Mouse (Mus musculus): ENCODE measurements at regions not wholly inside any gene's neighbourhood (a gene's known extent, or its start where the extent isn't known, plus 50 kb on each side); places are given as distances from the start of the nearest gene placed in this dataset.

GRCm38 (mm10) chr17:87514366-87515126 lies 67.8 kb upstream of the Calm2 start:
- TF ChIP-seq TBP (IDR thresholded peaks at IDR 0.05; ENCODE audit: low read depth, low read length) (no peak), NRF1 (IDR thresholded peaks at IDR 0.05; ENCODE audit: insufficient read depth, low read depth, low read length, poor library complexity, severe bottlenecking) (no peak), MXI1 (IDR thresholded peaks at IDR 0.05; ENCODE audit: low read depth, low read length) (no peak), NELFE (IDR thresholded peaks at IDR 0.05; ENCODE audit: low read depth, low read length) (no peak), GABPA (IDR thresholded peaks at IDR 0.05; ENCODE audit: low read depth, low read length) (no peak), ZMIZ1 (IDR thresholded peaks at IDR 0.05; ENCODE audit: low read depth, low read length) (no peak), MAZ (IDR thresholded peaks at IDR 0.05; ENCODE audit: low read depth, low read length) (no peak), RAD21 (IDR thresholded peaks at IDR 0.05; ENCODE audit: low read depth, low read length) (no peak), ZNF384 (IDR thresholded peaks at IDR 0.05; ENCODE audit: low read depth, low read length) (no peak), MAX (IDR thresholded peaks at IDR 0.05; ENCODE audit: low read length) (no peak), POLR2AphosphoS2 (IDR thresholded peaks at IDR 0.05; ENCODE audit: low read length) (no peak), MYB (IDR thresholded peaks at IDR 0.05; ENCODE audit: low read depth, low read length) (no peak), BHLHE40 (IDR thresholded peaks at IDR 0.05; ENCODE audit: borderline replicate concordance, low read depth, low read length) (no peak), SMC3 (IDR thresholded peaks at IDR 0.05; ENCODE audit: low read depth, low read length) (no peak), MAFK (IDR thresholded peaks at IDR 0.05; ENCODE audit: borderline replicate concordance, low read depth, low read length) (no peak)
- no peaks in the 10 kb centered on the region for H3K9me3 ChIP-seq (replicated peaks; ENCODE audit: insufficient read depth, low read length)
- peaks cover 5 to 17% of the 10 kb centered on the region in 2 experiments for H3K4me1 ChIP-seq (ENCODE audit: control insufficient read depth in 1 of 2, insufficient read depth in 2 of 2, low read length in 2 of 2)
- no peaks in the 10 kb centered on the region; a peak in 1 of 4 replicates for H3K27me3 ChIP-seq (ENCODE audit: control insufficient read depth in 1 of 2, insufficient read depth in 2 of 2, low read length in 2 of 2)
- peaks cover 0 to 11% of the 10 kb centered on the region in 2 experiments; a peak in 2 of 4 replicates for H3K36me3 ChIP-seq (ENCODE audit: control insufficient read depth in 1 of 2, insufficient read depth in 2 of 2, low read length in 2 of 2)
- no peak for DNase-seq (ENCODE audit: low read depth, low spot score)
- peak overlapping the region; percentile 21 for H3K27ac ChIP-seq (ENCODE audit: control insufficient read depth, low read depth, low read length)
- H3K9ac ChIP-seq (ENCODE audit: control insufficient read depth, low read depth, low read length, poor library complexity, severe bottlenecking) = peak overlapping the region; percentile 47
- H3K79me2 ChIP-seq (ENCODE audit: control insufficient read depth, insufficient read depth, low read length, poor library complexity) = no peaks in the 10 kb centered on the region
- H3K4me3 ChIP-seq (ENCODE audit: control insufficient read depth in 1 of 2, insufficient read depth in 1 of 2, low read depth in 2 of 2, low read length in 2 of 2) = no peak overlapping the region

GRCm38 (mm10) chr17:87517258-87517657 lies 70.5 kb upstream of the Calm2 start:
- peaks cover 5 to 17% of the 10 kb centered on the region in 2 experiments for H3K4me1 ChIP-seq (ENCODE audit: control insufficient read depth in 1 of 2, insufficient read depth in 2 of 2, low read length in 2 of 2)
- H3K27ac ChIP-seq (ENCODE audit: control insufficient read depth, low read depth, low read length) = no peak overlapping the region
- no peak overlapping the region for H3K4me3 ChIP-seq (ENCODE audit: control insufficient read depth in 1 of 2, insufficient read depth in 1 of 2, low read depth in 2 of 2, low read length in 2 of 2)
- no peak for DNase-seq (ENCODE audit: low read depth, low spot score)
- TF ChIP-seq MYB (IDR thresholded peaks at IDR 0.05; ENCODE audit: low read depth, low read length) (no peak), POLR2AphosphoS5 (IDR thresholded peaks at IDR 0.05; ENCODE audit: borderline replicate concordance, low read depth, low read length) (no peak), CTCF (IDR thresholded peaks at IDR 0.05 in 2 of 3, conservative IDR thresholded peaks at IDR 0.05 in 1 of 3; ENCODE audit: control insufficient read depth in 1 of 3, insufficient read depth in 1 of 3, low read depth in 2 of 3, low read length in 3 of 3, poor library complexity in 1 of 3, severe bottlenecking in 1 of 3) (no peak), POLR2AphosphoS2 (IDR thresholded peaks at IDR 0.05; ENCODE audit: low read length) (no peak), GATA1 (IDR thresholded peaks at IDR 0.05; ENCODE audit: low read depth, low read length) (no peak), ELF1 (IDR thresholded peaks at IDR 0.05; ENCODE audit: low read depth, low read length) (no peak), MEF2A (IDR thresholded peaks at IDR 0.05; ENCODE audit: extremely low read depth, insufficient replicate concordance, low read depth, low read length, poor library complexity, severe bottlenecking) (no peak), ZNF384 (IDR thresholded peaks at IDR 0.05; ENCODE audit: low read depth, low read length) (no peak), SIN3A (IDR thresholded peaks at IDR 0.05; ENCODE audit: low read length) (no peak), POLR2A (IDR thresholded peaks at IDR 0.05; ENCODE audit: control insufficient read depth in 1 of 2, insufficient read depth in 1 of 2, low read depth in 1 of 2, low read length in 2 of 2, poor library complexity in 1 of 2) (no peak), KAT2A (conservative IDR thresholded peaks at IDR 0.05; ENCODE audit: low read depth, low read length) (no peak), BHLHE40 (IDR thresholded peaks at IDR 0.05; ENCODE audit: borderline replicate concordance, low read depth, low read length) (no peak), MAZ (IDR thresholded peaks at IDR 0.05; ENCODE audit: low read depth, low read length) (no peak), MXI1 (IDR thresholded peaks at IDR 0.05; ENCODE audit: low read depth, low read length) (no peak)
- H3K36me3 ChIP-seq (ENCODE audit: control insufficient read depth in 1 of 2, insufficient read depth in 2 of 2, low read length in 2 of 2) = peaks cover 0 to 11% of the 10 kb centered on the region in 2 experiments; a peak in 2 of 4 replicates
- no peak overlapping the region for H3K9ac ChIP-seq (ENCODE audit: control insufficient read depth, low read depth, low read length, poor library complexity, severe bottlenecking)
- no peaks in the 10 kb centered on the region for H3K79me2 ChIP-seq (ENCODE audit: control insufficient read depth, insufficient read depth, low read length, poor library complexity)
- H3K27me3 ChIP-seq (ENCODE audit: control insufficient read depth in 1 of 2, insufficient read depth in 2 of 2, low read length in 2 of 2) = peaks cover 3% of the 10 kb centered on the region in 2 experiments; a peak in 1 of 4 replicates
- H3K9me3 ChIP-seq (replicated peaks; ENCODE audit: insufficient read depth, low read length) = no peaks in the 10 kb centered on the region

Measured in MEL (cell line).